Mouse (Mus musculus): ENCODE data around the gene Prkg1.

Prkg1 gene

GRCm38 (mm10) chr19:31076106-31076505 lies 688.7 kb downstream of the Prkg1 start:
- DNase-seq (ENCODE audit: inconsistent age in 2 of 2, low spot score in 1 of 2): no peak

- DNase-seq (ENCODE audit: inconsistent age in 2 of 2, low spot score in 1 of 2): no peak
Measured at GRCm38 (mm10) chr19:31074717-31075063, 690.1 kb downstream of the Prkg1 start.

DNA sequence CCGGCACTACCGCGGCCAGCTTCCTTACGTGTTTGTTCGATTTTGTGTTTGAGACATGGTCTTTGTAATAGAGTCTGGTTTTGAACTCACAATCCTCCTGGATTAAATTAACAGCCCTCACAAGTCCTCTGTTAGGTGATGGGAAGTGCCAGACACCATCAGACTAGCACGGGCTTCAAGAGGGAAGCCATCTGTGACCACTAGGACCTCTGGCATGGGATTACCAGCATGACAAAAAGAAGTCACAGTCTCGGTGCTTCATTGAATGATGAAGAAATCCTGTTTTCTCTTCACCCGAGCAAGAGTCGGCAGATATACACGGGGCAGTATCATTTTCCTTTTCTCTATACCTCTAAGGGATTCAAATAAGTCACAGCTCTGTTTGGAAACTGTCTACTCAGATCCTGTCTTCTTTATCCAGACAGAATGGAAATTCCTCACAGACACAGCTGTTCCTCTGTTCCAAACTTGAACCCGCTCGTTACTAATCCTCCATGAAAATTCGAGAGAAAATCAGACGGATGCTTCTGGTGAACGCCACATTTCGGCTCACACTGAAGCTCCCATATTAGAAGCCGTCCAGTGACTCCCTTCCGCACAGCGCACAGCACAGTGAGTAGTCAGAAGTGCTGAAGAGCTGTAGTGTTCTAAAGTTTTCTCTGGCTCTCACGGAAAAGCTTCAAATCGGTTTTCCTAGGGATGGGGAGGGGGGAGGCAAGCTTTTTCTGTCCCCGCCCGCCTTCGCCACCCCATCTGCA lies 690.7 kb downstream of the Prkg1 start:
- DNase-seq (ENCODE audit: inconsistent age in 2 of 2, low spot score in 1 of 2): no peak

DNA sequence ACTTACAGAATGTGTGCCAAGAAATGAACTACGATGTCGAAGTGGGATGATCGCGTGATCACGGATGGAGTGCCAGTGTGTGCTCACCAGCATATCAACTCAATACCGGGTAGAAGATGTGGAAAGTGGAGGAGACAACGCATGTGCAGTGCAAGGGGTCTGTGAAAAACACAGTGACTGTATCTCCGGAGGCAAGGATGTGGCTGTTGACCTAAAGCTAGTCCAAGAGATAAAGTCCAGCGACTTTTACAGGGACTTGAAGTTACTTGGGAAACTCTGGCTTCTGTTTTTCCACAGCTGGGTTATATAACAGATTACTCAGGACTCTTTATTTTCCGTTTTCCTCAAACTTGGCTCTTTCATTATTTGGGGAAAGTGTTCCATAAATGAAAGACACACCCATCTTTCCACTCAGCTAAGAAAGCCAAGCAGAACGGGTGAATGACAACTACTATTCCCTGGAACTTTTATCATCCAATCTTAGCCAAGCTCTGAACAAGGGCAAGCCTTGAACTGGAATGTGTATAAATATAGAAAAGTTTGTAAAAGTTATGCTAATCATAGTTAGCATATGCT lies 699.5 kb downstream of the Prkg1 start:
- no peak for DNase-seq (ENCODE audit: inconsistent age in 2 of 2, low spot score in 1 of 2)

DNA sequence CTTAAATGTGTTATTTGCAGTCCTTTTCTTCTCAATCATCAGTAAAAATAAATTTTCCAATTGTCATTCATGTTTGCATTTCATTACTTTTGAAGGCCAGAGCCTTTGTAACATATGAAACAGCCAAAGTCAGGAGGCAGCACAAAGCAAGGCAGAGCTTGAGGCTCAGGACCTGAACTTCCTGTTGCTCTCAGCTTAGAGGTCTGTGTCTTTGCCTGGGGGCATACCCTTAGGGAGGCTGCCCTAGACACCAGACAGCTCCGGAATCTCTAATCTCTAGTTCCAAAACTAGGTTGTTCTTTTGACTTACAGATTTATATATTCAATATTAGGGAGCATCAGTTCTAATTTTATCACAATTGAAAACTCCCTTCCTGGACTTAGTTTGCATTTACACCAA lies 700.1 kb downstream of the Prkg1 start:
- DNase-seq (ENCODE audit: inconsistent age in 2 of 2, low spot score in 1 of 2): no peak

- peak in 1 of 2 experiments; percentile 29 for DNase-seq (ENCODE audit: inconsistent age in 2 of 2, low spot score in 1 of 2)
Measured at GRCm38 (mm10) chr19:31046601-31047000, 718.2 kb downstream of the Prkg1 start.

GRCm38 (mm10) chr19:31040948-31041847 lies 723.6 kb downstream of the Prkg1 start:
- no peak for DNase-seq (ENCODE audit: inconsistent age in 2 of 2, low spot score in 1 of 2)

GRCm38 (mm10) chr19:31038951-31039350 lies 725.9 kb downstream of the Prkg1 start:
- no peak for DNase-seq (ENCODE audit: inconsistent age in 2 of 2, low spot score in 1 of 2)

- DNase-seq (ENCODE audit: inconsistent age in 2 of 2, low spot score in 1 of 2): no peak
Measured at GRCm38 (mm10) chr19:31031596-31031995, 733.2 kb downstream of the Prkg1 start.

DNA sequence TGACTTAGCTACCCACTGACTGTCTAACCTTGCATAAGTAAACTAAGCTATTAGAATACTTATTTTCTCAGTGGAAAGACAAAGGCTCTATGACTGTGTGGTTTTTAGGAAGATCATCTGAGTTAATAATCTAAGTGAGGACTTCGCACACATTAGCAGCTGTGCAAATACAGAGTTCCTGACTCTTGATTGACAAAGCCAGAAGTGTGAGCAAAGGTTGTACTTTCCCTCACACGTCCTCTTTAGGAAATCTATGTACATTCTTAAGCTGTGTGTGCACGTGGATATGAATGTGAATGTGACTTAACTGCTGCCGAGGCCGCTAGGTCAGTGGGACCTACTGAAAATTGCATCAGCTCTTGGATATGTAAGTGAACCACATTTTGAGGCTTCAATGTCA lies 738.0 kb downstream of the Prkg1 start:
- no peak for DNase-seq (ENCODE audit: inconsistent age in 2 of 2, low spot score in 1 of 2)

- no peak for DNase-seq (ENCODE audit: inconsistent age in 2 of 2, low spot score in 1 of 2)
Measured at GRCm38 (mm10) chr19:31011528-31012133, 753.2 kb downstream of the Prkg1 start.

GRCm38 (mm10) chr19:30998572-30998971 lies 766.3 kb downstream of the Prkg1 start:
- no peak for DNase-seq (ENCODE audit: inconsistent age in 2 of 2, low spot score in 1 of 2)

GRCm38 (mm10) chr19:30990390-30990789 lies 774.4 kb downstream of the Prkg1 start:
- DNase-seq (ENCODE audit: inconsistent age in 2 of 2, low spot score in 1 of 2): no peak

DNA sequence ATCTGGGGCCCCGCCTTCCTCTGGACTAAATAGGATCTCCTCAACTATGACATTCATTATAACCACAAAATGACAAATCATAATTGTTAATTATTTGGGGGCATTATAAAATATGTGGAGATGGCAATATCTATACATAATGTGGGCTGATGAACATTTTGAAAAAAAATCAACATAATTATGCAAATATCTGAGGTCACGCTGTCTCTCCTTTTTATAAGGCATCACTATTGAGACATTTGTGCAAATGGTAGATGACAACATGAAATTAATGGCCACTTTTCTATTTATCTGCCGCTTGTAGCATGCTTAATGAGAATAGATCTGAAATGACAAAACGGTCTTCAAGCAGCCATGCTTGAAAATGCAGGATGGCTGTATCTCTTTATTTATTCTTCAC lies 782.4 kb downstream of the Prkg1 start:
- no peak for DNase-seq (ENCODE audit: inconsistent age in 2 of 2, low spot score in 1 of 2)

- DNase-seq (ENCODE audit: inconsistent age in 2 of 2, low spot score in 1 of 2): no peak
Measured at GRCm38 (mm10) chr19:30978096-30978495, 786.7 kb downstream of the Prkg1 start.

DNA sequence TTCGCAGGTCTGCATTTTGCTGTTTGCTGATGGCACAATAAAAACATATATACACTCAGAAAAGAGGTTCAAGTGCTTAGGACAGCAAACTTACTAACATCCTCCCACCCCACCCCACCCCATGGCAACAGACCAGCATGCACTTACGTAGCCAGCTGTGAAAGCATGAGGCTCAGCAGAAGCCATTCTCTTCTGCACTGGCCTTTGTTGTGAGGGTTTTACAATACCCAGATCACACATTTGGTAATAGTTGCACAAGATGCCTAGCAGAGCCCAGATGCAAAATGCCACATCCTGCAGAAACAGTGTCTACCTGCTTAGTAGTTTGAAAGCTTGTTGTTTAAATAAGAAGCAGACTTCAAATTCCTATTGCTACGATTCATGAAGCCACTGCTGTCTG lies 814.2 kb downstream of the Prkg1 start:
- DNase-seq (ENCODE audit: inconsistent age in 2 of 2, low spot score in 1 of 2): no peak

DNA sequence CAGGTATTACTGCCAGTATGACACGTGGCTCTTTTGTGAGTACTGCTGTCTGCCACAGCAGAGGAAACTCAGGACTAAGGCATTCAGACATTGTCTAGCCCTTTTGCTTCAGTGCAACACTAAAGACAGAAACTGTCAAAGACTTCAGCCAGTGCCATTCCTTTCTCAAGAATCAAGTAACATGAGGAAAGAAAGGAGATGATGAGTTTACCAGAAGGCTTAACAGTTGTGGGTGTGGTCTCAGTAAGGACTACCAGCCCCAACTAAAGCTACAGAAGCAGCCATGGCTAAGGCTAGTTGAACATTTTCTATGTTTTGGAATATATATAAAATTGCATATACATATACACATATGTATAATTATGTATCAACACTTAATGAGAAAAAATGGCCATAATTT lies 816.6 kb downstream of the Prkg1 start:
- no peak for DNase-seq (ENCODE audit: inconsistent age in 2 of 2, low spot score in 1 of 2)

DNA sequence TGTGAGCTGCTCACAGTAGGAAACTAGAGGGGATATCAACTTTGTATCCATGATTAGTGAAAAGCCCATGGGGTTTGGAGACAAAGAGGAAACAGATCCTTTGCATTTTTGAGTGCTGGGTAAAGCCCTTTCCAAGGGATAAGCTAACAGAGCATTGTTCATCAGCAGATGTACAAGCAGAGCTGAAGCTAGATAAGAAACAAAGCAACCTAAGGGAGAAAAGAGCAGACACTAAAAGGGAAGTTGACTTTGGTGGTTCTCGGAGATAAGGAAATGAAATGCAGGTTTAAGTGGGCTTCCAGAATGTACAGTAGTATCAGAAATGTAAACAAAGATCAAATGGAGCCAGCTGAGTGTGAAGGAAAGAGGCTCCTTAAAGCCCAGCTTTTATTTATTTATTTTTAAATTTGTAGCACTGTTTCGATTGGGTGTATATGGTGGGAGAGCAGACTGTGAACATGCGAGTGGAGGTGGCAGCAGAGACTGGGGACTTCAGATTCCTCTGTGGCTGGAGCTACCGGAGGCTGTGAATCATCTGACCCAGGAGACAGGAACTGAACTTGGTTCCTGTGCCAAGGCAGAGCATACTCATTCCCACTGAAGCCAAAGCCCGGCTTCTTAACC lies 822.4 kb downstream of the Prkg1 start:
- DNase-seq (ENCODE audit: inconsistent age in 2 of 2, low spot score in 1 of 2): no peak

GRCm38 (mm10) chr19:30938058-30938457 lies 826.8 kb downstream of the Prkg1 start:
- DNase-seq (ENCODE audit: inconsistent age in 2 of 2, low spot score in 1 of 2): no peak

DNA sequence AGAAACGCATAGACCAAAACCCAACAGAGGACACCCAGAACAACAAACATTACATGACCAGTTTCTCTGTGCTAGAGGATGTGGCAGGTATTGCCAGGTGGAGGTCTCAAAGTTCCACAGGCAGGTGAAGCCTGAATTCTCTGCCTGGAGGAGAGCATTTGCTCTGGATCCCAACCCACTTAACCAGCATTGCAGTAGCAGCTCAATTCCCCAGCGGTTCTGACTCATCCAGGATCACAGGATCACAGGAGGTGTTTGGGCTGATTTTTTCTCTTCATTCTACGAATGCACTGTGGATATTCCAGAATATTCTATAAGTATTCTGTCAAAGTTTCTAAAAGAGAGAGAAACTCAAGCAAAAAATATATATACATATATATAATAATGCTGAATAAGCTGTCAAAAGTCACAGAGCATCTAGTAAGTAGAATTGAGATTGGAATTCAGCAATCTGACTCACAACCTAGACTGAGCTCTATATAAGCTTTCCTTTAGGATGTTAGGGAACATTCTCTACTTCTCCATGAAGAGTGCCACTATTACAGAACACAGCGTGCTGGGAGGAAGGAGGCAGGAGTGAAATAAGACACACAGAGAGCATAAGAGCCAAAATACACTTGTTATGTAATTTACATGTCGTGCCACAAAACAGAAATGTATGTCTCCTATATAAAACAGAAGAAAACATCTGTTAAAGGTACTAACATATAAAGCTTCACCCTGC lies 833.2 kb downstream of the Prkg1 start:
- no peak for DNase-seq (ENCODE audit: inconsistent age in 2 of 2, low spot score in 1 of 2)

Measured in adrenal gland, adult (tissue).